Mouse (Mus musculus) forebrain, embryonic 11.5 days (tissue): ENCODE data around the gene Usp33. TPM values are rescaled to one million over a fixed set of nuclear protein-coding genes. Genes with fewer than 3 reads are reported as not detected.

Experiments used
- ATAC-seq: fragments of 200-750 bp; cut with Nextera tagmentation; replicated peaks from 2 replicates; pipeline ENCODE4 v1.8.0; 2017; ENCODE audit warnings: moderate TSS enrichment; ENCODE audit not compliant: low FRiP score
- DNase-seq: peaks from one replicate; pipeline ENCODE4 v3.0.0-alpha.2; 2017; ENCODE audit warnings: low spot score
- H3K27ac ChIP-seq: fragments of 300-500 bp; sonication (generic); 2 replicates; pipeline ENCODE4 v1.5.1; 2014; ENCODE audit warnings: low read depth, low read length
- H3K27me3 ChIP-seq: fragments of 300-500 bp; sonication (generic); 2 replicates; pipeline ENCODE4 v1.6.1; 2014; ENCODE audit warnings: mild to moderate bottlenecking, low read length, mixed read lengths; ENCODE audit not compliant: control insufficient read depth, insufficient read depth
- H3K36me3 ChIP-seq: fragments of 300-500 bp; sonication (generic); 2 replicates; pipeline ENCODE4 v1.6.1; 2014; ENCODE audit warnings: mild to moderate bottlenecking, low read length, moderate library complexity, mixed read lengths; ENCODE audit not compliant: control insufficient read depth, insufficient read depth
- H3K4me1 ChIP-seq: fragments of 300-500 bp; sonication (generic); replicated peaks from 2 replicates; pipeline ENCODE4 v1.6.1; 2014; ENCODE audit warnings: low read length, mixed read lengths; ENCODE audit not compliant: control insufficient read depth, insufficient read depth
- H3K4me2 ChIP-seq: fragments of 300-500 bp; sonication (generic); 2 replicates; pipeline ENCODE4 v1.6.1; 2014; ENCODE audit warnings: low read depth, mild to moderate bottlenecking, low read length, moderate library complexity, mixed read lengths; ENCODE audit not compliant: severe bottlenecking
- H3K4me3 ChIP-seq: fragments of 300-500 bp; sonication (generic); 2 replicates; pipeline ENCODE4 v1.5.1; 2014; ENCODE audit warnings: low read depth, low read length
- H3K9ac ChIP-seq: fragments of 300-500 bp; sonication (generic); 2 replicates; pipeline ENCODE4 v1.6.1; 2014; ENCODE audit warnings: low read length
- H3K9me3 ChIP-seq: fragments of 300-500 bp; sonication (generic); 2 replicates; pipeline ENCODE4 v1.6.1; 2016; ENCODE audit warnings: low read length, mixed read lengths; ENCODE audit not compliant: control insufficient read depth
- WGBS: fragments of 180-500 bp; shearing (Covaris S2); extraction: QIAGEN DNeasy Blood & Tissue Kit; methylation state at CpG from one replicate; pipeline ENCODE4 v1.1.7; 2014; 5-methylcytosine and 5-hydroxymethylcytosine counted together
- polyA plus RNA-seq: library from polyadenylated mRNA; unstranded; fragments of >200 nt; fragmentation: Nextera tagmentation; extraction: Ambion mirVana; gene quantifications from 2 replicates; pipeline ENCODE4 v1.2.1, GENCODE M21; 2014

Gene Usp33
- polyA plus RNA-seq, 1 experiment from 2014 or later: 60.8 TPM

DNA sequence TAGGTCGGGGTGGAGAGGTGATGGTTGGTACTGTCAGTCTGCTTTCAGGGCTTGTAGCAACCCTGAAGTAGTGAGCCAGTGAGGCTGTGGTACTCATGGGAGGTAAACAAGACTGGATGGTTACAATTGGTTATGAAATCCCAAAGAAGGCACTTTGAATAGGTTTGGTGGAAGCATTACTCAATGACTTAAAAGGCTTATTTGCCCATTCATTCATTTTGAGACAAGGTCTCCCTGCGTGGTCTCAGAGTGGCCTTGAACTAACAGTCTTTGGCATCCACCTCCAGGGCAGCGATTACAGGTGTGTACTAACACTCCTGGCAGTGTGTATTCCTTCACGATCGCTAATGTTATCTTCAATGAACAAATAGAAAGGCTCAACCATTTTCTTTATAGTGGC is 4.7 kb downstream of the Usp33 start:
- ATAC-seq: no peak
- Histone ChIP-seq H3K4me2 (no peak overlapping the region), H3K4me3 (no peak overlapping the region), H3K27me3 (no peaks in the 10 kb centered on the region), H3K9me3 (no peaks in the 10 kb centered on the region), H3K4me1 (peaks cover 3% of the 10 kb centered on the region; the same call in 1 of the 2 replicates), H3K27ac (no peak overlapping the region), H3K9ac (no peak overlapping the region), H3K36me3 (no peaks in the 10 kb centered on the region)
- no peak for DNase-seq
- 90% methylated on average over 5 of the region's 5 CpGs for WGBS

GRCm38 (mm10) chr3:152352289-152352688 is 6.0 kb downstream of the Usp33 start:
- Histone ChIP-seq H3K36me3 (no peaks in the 10 kb centered on the region), H3K4me2 (no peak overlapping the region), H3K4me3 (no peak overlapping the region), H3K27ac (no peak overlapping the region), H3K4me1 (peaks cover 2% of the 10 kb centered on the region; the same call in 1 of the 2 replicates), H3K9me3 (no peaks in the 10 kb centered on the region), H3K27me3 (no peaks in the 10 kb centered on the region), H3K9ac (no peak overlapping the region)
- no peak for DNase-seq
- no peak for ATAC-seq
- WGBS: 87% methylated on average over 4 of the region's 4 CpGs

DNA sequence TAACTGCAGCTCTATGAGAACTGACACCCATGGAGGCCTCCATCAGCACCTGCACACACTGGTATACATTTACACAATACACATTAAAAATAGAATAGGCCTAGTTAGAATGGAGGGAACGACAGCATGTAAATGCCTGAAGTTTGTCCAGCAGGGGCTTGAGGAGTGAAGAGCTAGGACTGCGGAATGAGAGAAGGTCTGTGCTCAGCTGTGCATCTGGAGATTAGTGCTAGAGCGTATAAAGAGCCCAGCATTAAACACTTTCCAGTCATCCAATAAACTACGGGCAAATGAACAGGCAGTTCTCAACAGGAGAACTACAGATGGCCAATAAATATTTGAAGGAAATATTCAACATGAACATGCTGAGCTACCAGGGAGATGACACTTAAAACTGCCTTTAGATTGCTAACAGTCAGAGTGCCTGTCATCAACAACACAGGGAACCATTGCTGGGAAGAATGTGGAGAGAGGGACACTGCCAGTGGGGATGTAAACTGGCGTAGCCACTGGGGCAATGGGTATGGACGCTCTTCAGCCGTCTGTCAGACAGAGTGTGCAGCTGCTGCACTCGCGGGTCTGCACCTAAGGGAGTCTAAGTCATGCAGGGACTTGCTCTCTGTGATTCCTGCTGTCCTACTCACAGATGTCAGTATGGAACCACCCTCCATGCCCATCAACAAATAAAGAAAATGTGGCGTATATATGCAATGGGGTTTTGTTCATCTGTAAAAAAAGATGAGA is 7.3 kb downstream of the Usp33 start:
- WGBS: 85% methylated on average over 10 of the region's 10 CpGs
- ATAC-seq: no peak

DNA sequence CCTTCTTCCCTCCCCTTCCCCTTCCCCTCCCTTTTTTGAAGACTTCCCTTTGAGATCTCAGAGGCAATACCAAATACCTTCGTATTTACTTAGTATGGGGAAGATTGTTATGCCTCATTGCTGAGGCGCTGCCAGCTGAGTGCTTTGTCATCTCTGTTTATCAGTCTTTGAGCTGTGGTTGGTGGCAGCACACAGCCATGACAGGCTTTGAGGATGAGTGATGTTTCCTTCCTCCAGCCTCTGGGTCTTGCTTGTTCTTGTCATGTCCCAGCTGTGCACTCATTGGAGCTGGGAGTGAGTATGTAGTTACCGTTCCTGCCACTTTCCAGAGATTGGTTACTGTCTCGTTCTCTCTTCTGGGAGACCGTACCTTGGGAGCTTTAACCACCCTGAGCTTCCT is 9.1 kb downstream of the Usp33 start:
- Histone ChIP-seq H3K4me3 (no peak overlapping the region), H3K36me3 (no peaks in the 10 kb centered on the region), H3K27ac (no peak overlapping the region), H3K4me2 (no peak overlapping the region), H3K27me3 (no peaks in the 10 kb centered on the region), H3K9me3 (no peaks in the 10 kb centered on the region), H3K9ac (no peak overlapping the region), H3K4me1 (no peaks in the 10 kb centered on the region)
- 72% methylated on average over 5 of the region's 5 CpGs for WGBS
- DNase-seq: no peak
- no peak for ATAC-seq

More for the DNA sequence above, 7.3 kb downstream of the Usp33 start:
- Histone ChIP-seq H3K4me2 (no peak overlapping the region), H3K27me3 (no peaks in the 10 kb centered on the region), H3K4me3 (no peak overlapping the region), H3K4me1 (no peaks in the 10 kb centered on the region), H3K36me3 (no peaks in the 10 kb centered on the region), H3K9me3 (no peaks in the 10 kb centered on the region), H3K27ac (no peak overlapping the region), H3K9ac (no peak overlapping the region)
- DNase-seq: no peak

DNA sequence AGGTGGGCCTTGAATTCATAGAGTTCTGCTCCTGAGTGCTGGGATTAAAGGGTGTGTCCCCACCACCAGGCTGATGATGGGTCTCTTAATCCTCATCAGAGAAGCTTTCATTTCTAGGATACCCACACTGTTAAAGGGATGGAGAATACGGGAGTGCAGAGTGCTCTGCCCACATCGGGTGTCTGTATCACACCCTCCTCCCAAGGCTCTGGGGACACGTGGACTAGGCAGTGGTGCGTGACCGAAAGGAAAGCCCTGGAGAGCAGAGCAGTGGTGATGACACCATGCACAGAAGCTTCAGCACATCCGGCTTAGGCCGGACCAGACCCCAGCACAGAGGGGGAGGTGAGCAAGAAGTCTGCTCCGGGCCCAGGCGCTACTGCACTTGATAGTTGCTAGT is 10.5 kb downstream of the Usp33 start:
- Histone ChIP-seq H3K4me2 (no peak overlapping the region), H3K27ac (no peak overlapping the region), H3K9ac (no peak overlapping the region), H3K4me1 (no peaks in the 10 kb centered on the region), H3K9me3 (no peaks in the 10 kb centered on the region), H3K4me3 (no peak overlapping the region), H3K27me3 (no peaks in the 10 kb centered on the region), H3K36me3 (no peaks in the 10 kb centered on the region)
- DNase-seq (no peak), ATAC-seq (no peak)
- 86% methylated on average over 9 of the region's 9 CpGs for WGBS

DNA sequence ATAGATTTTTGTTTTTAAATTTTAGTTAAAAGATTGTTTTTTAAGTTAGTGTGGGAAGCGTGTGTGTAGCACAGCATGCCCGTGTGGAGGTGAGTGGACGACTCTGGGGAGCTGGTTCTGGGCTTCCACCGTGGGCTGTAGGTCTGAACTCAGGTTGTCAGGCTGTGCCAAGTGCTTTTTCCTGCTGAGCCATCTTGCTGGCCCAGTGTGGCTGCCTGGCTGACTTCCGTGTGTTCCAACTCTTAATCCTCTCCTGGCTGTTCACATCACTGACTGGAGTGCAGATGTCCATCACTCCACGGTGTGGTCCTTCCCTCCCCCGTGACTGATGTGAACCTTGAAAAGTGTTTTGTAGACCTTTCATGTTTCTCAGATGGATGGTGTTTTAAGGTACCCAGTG is 12.9 kb downstream of the Usp33 start:
- H3K4me2 ChIP-seq: no peak overlapping the region
- 90% methylated on average over 7 of the region's 7 CpGs for WGBS
- H3K27me3 ChIP-seq: no peaks in the 10 kb centered on the region
- no peak overlapping the region for H3K27ac ChIP-seq
- no peaks in the 10 kb centered on the region; the same call in 1 of the 2 replicates for H3K36me3 ChIP-seq
- H3K4me3 ChIP-seq: no peak overlapping the region
- ATAC-seq: no peak
- DNase-seq: no peak
- H3K9me3 ChIP-seq: no peaks in the 10 kb centered on the region
- H3K9ac ChIP-seq: no peak overlapping the region
- no peaks in the 10 kb centered on the region for H3K4me1 ChIP-seq

DNA sequence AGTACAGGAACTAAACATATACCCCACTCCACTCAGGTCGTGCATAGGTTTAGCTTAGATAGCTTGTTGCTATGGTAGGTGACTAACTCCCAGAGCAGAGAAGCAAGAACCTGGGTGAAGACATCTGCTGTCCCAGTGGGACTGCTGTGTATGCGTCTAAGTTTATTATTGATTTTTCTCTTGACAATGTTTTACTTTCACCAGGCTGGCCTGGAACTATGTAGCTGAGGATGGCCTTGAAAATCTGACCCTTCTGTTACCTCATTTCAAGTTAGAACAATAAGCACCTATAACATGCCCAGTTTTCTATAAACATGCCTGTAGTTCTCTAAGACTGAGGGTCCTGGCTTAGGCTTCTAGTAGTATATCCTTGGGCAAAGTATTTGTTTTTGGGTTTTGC is 17.9 kb downstream of the Usp33 start:
- Histone ChIP-seq H3K27me3 (no peaks in the 10 kb centered on the region), H3K4me3 (no peak overlapping the region), H3K36me3 (no peaks in the 10 kb centered on the region; the same call in 1 of the 2 replicates), H3K9ac (no peak overlapping the region), H3K4me2 (no peak overlapping the region), H3K9me3 (no peaks in the 10 kb centered on the region), H3K4me1 (no peaks in the 10 kb centered on the region), H3K27ac (no peak overlapping the region)
- no peak for DNase-seq
- WGBS: 96% methylated on average over 2 of the region's 2 CpGs
- ATAC-seq: no peak

DNA sequence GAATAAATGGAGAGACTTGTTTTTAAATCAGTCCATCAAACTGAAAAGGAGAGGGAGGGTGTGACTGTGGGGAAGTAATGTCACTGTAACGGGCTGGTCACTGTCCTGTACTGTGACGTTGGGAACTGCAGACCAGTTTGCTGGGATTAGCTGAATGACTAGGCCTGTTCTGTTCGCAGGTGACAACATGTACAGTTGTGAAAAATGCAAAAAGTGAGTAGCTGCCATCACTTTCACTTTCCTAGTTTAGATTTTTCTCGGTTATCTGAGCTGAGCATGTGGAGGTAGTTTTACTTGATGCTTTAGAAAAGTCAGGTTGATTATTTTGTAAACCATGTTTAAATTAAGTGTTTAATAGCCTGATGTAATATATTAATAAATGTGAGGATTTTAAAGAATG is 29.8 kb downstream of the Usp33 start:
- DNase-seq: no peak
- H3K9ac ChIP-seq: no peak overlapping the region
- no peak for ATAC-seq
- H3K4me2 ChIP-seq: no peak overlapping the region
- H3K4me1 ChIP-seq: no peaks in the 10 kb centered on the region
- H3K27ac ChIP-seq: no peak overlapping the region
- H3K36me3 ChIP-seq: peaks cover 3% of the 10 kb centered on the region; the same call in 1 of the 2 replicates
- no peaks in the 10 kb centered on the region for H3K9me3 ChIP-seq
- WGBS: 94% methylated on average over 4 of the region's 4 CpGs
- no peak overlapping the region for H3K4me3 ChIP-seq
- H3K27me3 ChIP-seq: no peaks in the 10 kb centered on the region

DNA sequence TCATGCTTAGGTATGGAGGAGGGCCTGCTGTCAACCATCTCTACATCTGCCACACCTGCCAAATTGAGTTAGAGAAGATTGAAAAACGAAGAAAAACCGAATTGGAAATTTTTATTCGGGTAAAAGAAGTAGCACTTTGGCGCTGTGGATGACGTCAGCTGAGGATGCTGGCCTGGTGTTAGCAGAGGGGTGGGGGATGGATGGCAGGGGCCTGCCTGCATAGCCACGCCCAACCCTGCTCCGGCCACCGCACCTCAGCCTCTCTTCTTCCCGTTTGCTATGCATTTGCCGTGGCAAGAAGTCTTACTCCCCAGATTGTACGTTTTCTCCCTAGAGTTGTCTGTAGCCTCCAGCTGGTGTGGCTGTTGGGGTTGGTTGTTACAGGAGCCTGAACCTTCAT is 37.8 kb downstream of the Usp33 start:
- H3K4me1 ChIP-seq: no peaks in the 10 kb centered on the region
- H3K27ac ChIP-seq: no peak overlapping the region
- H3K9me3 ChIP-seq: no peaks in the 10 kb centered on the region
- H3K27me3 ChIP-seq: no peaks in the 10 kb centered on the region
- no peak overlapping the region for H3K9ac ChIP-seq
- no peak overlapping the region for H3K4me2 ChIP-seq
- no peaks in the 10 kb centered on the region; the same call in 1 of the 2 replicates for H3K36me3 ChIP-seq
- DNase-seq (no peak), ATAC-seq (no peak)
- no peak overlapping the region for H3K4me3 ChIP-seq
- WGBS: 77% methylated on average over 11 of the region's 11 CpGs
